Comparison of ENCODE assay signal across 18 mouse cellular contexts in genomic region chr15:25509584-25509983, GRCm38 (mm10).
DNase-seq lines count a peak whose midpoint lies in the region; ATAC-seq and TF ChIP-seq lines count a peak whose summit lies in the region.
"Had no signal": no experiment of that assay in that cellular context is flagged by ENCODE, and none has a peak within 500 bp of the region (broad histone marks: within the 10 kb centered on the region; RNA-seq: fewer than 3 reads in every experiment).

No protein-coding gene starts in this region.

- H3K4me2 ChIP-seq in hindbrain, embryonic 13.5 days = no peak overlapping the region
- H3K4me2 ChIP-seq in kidney, postnatal 0 days (ENCODE audit: low read length) = peak overlapping the region; percentile 37
- H3K4me2 ChIP-seq in embryonic facial prominence, embryonic 14.5 days (ENCODE audit: low read depth, low read length) = no peak overlapping the region
- H3K4me2 ChIP-seq in forebrain, embryonic 15.5 days (replicated peaks) = no peak overlapping the region
- H3K4me2 ChIP-seq: limb, embryonic 12.5 days; neural tube, embryonic 12.5 days had no signal

- peak overlapping the region; percentile 13; the same call in 1 of the 2 replicates for H3K27ac ChIP-seq in hindbrain, embryonic 10.5 days
- no peak overlapping the region for H3K27ac ChIP-seq in hindbrain, embryonic 13.5 days
- peak overlapping the region; percentile 79 for H3K27ac ChIP-seq in kidney, postnatal 0 days
- peak overlapping the region; percentile 86 for H3K27ac ChIP-seq in cortical plate, adult 2 months (ENCODE audit: insufficient read depth, low read length)
- H3K27ac ChIP-seq in embryonic facial prominence, embryonic 14.5 days (replicated peaks; ENCODE audit: low read depth, low read length) = peak overlapping the region; percentile 17; the same call in 1 of the 2 replicates
- no peak overlapping the region for H3K27ac ChIP-seq in forebrain, embryonic 15.5 days (replicated peaks)
- H3K27ac ChIP-seq: gastrocnemius, adult 2 months; limb, embryonic 12.5 days; liver, embryonic 14.5 days; neural tube, embryonic 12.5 days had no signal

- no peak; the same call in 1 of the 2 replicates for ATAC-seq in hindbrain, embryonic 13.5 days (ENCODE audit: low FRiP score)
- ATAC-seq in kidney, postnatal 0 days (replicated peaks; ENCODE audit: low FRiP score, low read depth) = peak; percentile 41; the same call in 1 of the 2 replicates
- ATAC-seq in embryonic facial prominence, embryonic 14.5 days (ENCODE audit: low read depth) = peak; percentile 34; the same call in 1 of the 2 replicates
- no peak for ATAC-seq in forebrain, embryonic 15.5 days (replicated peaks)
- ATAC-seq: activated CD4-positive, CD25-positive, alpha-beta regulatory T cell, adult 4 months had no signal

- no peak for DNase-seq in hindbrain, embryonic 10.5 days (ENCODE audit: low spot score)
- peak; percentile 45 for DNase-seq in kidney, postnatal 0 days (ENCODE audit: low spot score)
- DNase-seq in kidney, postnatal 36 days = no peak
- no peak for DNase-seq in embryonic facial prominence, embryonic 14.5 days (ENCODE audit: low spot score)
- no peak for DNase-seq in adrenal gland, adult 2 months
- DNase-seq: adrenal gland, postnatal 25 days; cerebellum, adult 11 months; cerebellum, postnatal 25 days; gastrocnemius, adult 2 months; heart, postnatal 4 days had no signal

- no peak for TF ChIP-seq CTCF in kidney, postnatal 0 days (IDR thresholded peaks at IDR 0.05; ENCODE audit: low read depth)
- TF ChIP-seq CTCF in cortical plate, adult 2 months (IDR thresholded peaks at IDR 0.05; ENCODE audit: extremely low read depth, insufficient read depth, low read length) = no peak

- no peak overlapping the region for H3K4me3 ChIP-seq in hindbrain, embryonic 10.5 days
- no peak overlapping the region for H3K4me3 ChIP-seq in hindbrain, embryonic 13.5 days
- no peak overlapping the region for H3K4me3 ChIP-seq in kidney, postnatal 0 days (replicated peaks; ENCODE audit: low read depth, low read length)
- H3K4me3 ChIP-seq in cortical plate, adult 2 months (ENCODE audit: insufficient read depth, low read length) = no peak overlapping the region
- H3K4me3 ChIP-seq in embryonic facial prominence, embryonic 14.5 days (ENCODE audit: low read depth, low read length) = no peak overlapping the region
- H3K4me3 ChIP-seq in forebrain, embryonic 15.5 days = no peak overlapping the region
- H3K4me3 ChIP-seq: gastrocnemius, adult 2 months; limb, embryonic 12.5 days; neural tube, embryonic 12.5 days had no signal

- peaks cover 20% of the 10 kb centered on the region for H3K4me1 ChIP-seq in hindbrain, embryonic 10.5 days (replicated peaks)
- peaks cover 11% of the 10 kb centered on the region for H3K4me1 ChIP-seq in hindbrain, embryonic 13.5 days (replicated peaks)
- peaks cover 21% of the 10 kb centered on the region for H3K4me1 ChIP-seq in kidney, postnatal 0 days (replicated peaks; ENCODE audit: insufficient read depth, low read length)
- peaks cover 1% of the 10 kb centered on the region; the same call in 1 of the 2 replicates for H3K4me1 ChIP-seq in cortical plate, adult 2 months (ENCODE audit: control insufficient read depth, insufficient read depth, low read length)
- H3K4me1 ChIP-seq in embryonic facial prominence, embryonic 14.5 days (ENCODE audit: control insufficient read depth, insufficient read depth, low read length) = peaks cover 14% of the 10 kb centered on the region; the same call in 1 of the 2 replicates
- no peaks in the 10 kb centered on the region for H3K4me1 ChIP-seq in forebrain, embryonic 15.5 days
- H3K4me1 ChIP-seq: neural tube, embryonic 12.5 days had no signal

- no peak overlapping the region for H3K9ac ChIP-seq in hindbrain, embryonic 13.5 days
- no peak overlapping the region for H3K9ac ChIP-seq in kidney, postnatal 0 days (ENCODE audit: low read depth, low read length)
- no peak overlapping the region for H3K9ac ChIP-seq in embryonic facial prominence, embryonic 14.5 days (ENCODE audit: low read depth, low read length)
- no peak overlapping the region for H3K9ac ChIP-seq in forebrain, embryonic 15.5 days (replicated peaks)
- H3K9ac ChIP-seq: limb, embryonic 12.5 days; liver, embryonic 14.5 days; neural tube, embryonic 12.5 days had no signal

- WGBS in hindbrain, embryonic 10.5 days = 74% methylated on average over 8 of the region's 8 CpGs
- 68% methylated on average over 8 of the region's 8 CpGs for WGBS in hindbrain, embryonic 13.5 days
- WGBS in kidney, postnatal 0 days = 27% methylated on average over 8 of the region's 8 CpGs
- WGBS in embryonic facial prominence, embryonic 14.5 days = 62% methylated on average over 8 of the region's 8 CpGs
- 69% methylated on average over 8 of the region's 8 CpGs for WGBS in forebrain, embryonic 15.5 days

- no peaks in the 10 kb centered on the region for H3K36me3 ChIP-seq in hindbrain, embryonic 10.5 days
- H3K36me3 ChIP-seq in hindbrain, embryonic 13.5 days = no peaks in the 10 kb centered on the region
- no peaks in the 10 kb centered on the region for H3K36me3 ChIP-seq in kidney, postnatal 0 days (ENCODE audit: insufficient read depth, low read length)
- H3K36me3 ChIP-seq in embryonic facial prominence, embryonic 14.5 days (ENCODE audit: control insufficient read depth, insufficient read depth, low read length) = no peaks in the 10 kb centered on the region
- no peaks in the 10 kb centered on the region for H3K36me3 ChIP-seq in forebrain, embryonic 15.5 days
- H3K36me3 ChIP-seq: G1E; limb, embryonic 12.5 days; neural tube, embryonic 12.5 days had no signal

- H3K9me3 ChIP-seq in hindbrain, embryonic 10.5 days = no peaks in the 10 kb centered on the region
- no peaks in the 10 kb centered on the region for H3K9me3 ChIP-seq in hindbrain, embryonic 13.5 days
- no peaks in the 10 kb centered on the region for H3K9me3 ChIP-seq in kidney, postnatal 0 days (replicated peaks; ENCODE audit: low read length)
- H3K9me3 ChIP-seq in embryonic facial prominence, embryonic 14.5 days (ENCODE audit: control insufficient read depth, low read length) = no peaks in the 10 kb centered on the region
- no peaks in the 10 kb centered on the region for H3K9me3 ChIP-seq in forebrain, embryonic 15.5 days
- H3K9me3 ChIP-seq: limb, embryonic 12.5 days; neural tube, embryonic 12.5 days had no signal

- H3K27me3 ChIP-seq in hindbrain, embryonic 10.5 days (ENCODE audit: insufficient read depth, poor library complexity, severe bottlenecking) = peaks cover 4% of the 10 kb centered on the region; the same call in 1 of the 2 replicates
- no peaks in the 10 kb centered on the region for H3K27me3 ChIP-seq in hindbrain, embryonic 13.5 days
- no peaks in the 10 kb centered on the region for H3K27me3 ChIP-seq in kidney, postnatal 0 days (ENCODE audit: insufficient read depth, low read length)
- H3K27me3 ChIP-seq in embryonic facial prominence, embryonic 14.5 days (replicated peaks; ENCODE audit: control insufficient read depth, insufficient read depth, low read length) = no peaks in the 10 kb centered on the region
- peaks cover 46% of the 10 kb centered on the region for H3K27me3 ChIP-seq in forebrain, embryonic 15.5 days
- H3K27me3 ChIP-seq: neural tube, embryonic 12.5 days had no signal

- TF ChIP-seq POLR2A in cortical plate, adult 2 months (IDR thresholded peaks at IDR 0.05; ENCODE audit: extremely low read depth, insufficient read depth, low read length) = no peak

Comparison
In these comparisons a context has a peak if more than half of its experiments do, and no peak if none do; other contexts are left out.
1. H3K27ac ChIP-seq: peak in hindbrain, embryonic 10.5 days (single experiment), kidney, postnatal 0 days (single experiment), cortical plate, adult 2 months (single experiment) and embryonic facial prominence, embryonic 14.5 days (single experiment); none in hindbrain, embryonic 13.5 days (single experiment) and forebrain, embryonic 15.5 days (single experiment).
2. ATAC-seq: peak in kidney, postnatal 0 days (single experiment) and embryonic facial prominence, embryonic 14.5 days (single experiment); none in hindbrain, embryonic 13.5 days (single experiment) and forebrain, embryonic 15.5 days (single experiment).